Mouse (Mus musculus): ENCODE data around the gene Ptprn. TPM values are rescaled to one million over a fixed set of nuclear protein-coding genes. Genes with fewer than 3 reads are reported as not detected.
A peak's percentile ranks its signal among the peaks of the same experiment; 100 is the strongest.

Gene Ptprn
- polyA plus RNA-seq, 1 experiment = 6.2 TPM

DNA sequence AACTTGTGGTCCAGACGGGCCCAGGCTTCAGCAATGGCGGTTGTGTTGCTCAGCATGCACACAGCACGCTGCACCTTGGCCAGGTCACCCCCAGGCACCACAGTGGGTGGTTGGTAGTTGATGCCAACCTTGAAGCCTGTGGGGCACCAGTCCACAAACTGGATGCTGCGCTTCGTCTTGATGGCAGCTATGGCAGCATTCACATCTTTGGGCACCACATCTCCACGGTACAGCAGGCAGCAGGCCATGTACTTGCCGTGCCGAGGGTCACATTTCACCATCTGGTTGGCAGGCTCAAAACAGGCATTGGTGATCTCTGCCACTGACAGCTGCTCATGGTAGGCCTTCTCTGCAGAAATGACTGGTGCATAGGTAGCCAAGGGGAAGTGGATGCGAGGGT is 48.5 kb downstream of the Ptprn start:
- no peaks in the 10 kb centered on the region for H3K27me3 ChIP-seq (ENCODE audit: control insufficient read depth, insufficient read depth, low read length)
- H3K4me3 ChIP-seq (ENCODE audit: low read depth, low read length) = no peak overlapping the region
- H3K27ac ChIP-seq (ENCODE audit: insufficient read depth, low read depth, low read length) = peak overlapping the region; percentile 93; the same call in 1 of the 2 replicates
- TF ChIP-seq POLR2A (IDR thresholded peaks at IDR 0.05; ENCODE audit: low read depth, low read length) = no peak
- TF ChIP-seq CTCF (IDR thresholded peaks at IDR 0.05; ENCODE audit: extremely low read depth, insufficient read length, insufficient replicate concordance, low read depth, low read length) = no peak
- WGBS = 85% methylated on average over 9 of the region's 9 CpGs
- peaks cover 40% of the 10 kb centered on the region for H3K4me1 ChIP-seq (ENCODE audit: control insufficient read depth, insufficient read depth, insufficient read length, low read length)
- H3K36me3 ChIP-seq (ENCODE audit: control insufficient read depth, insufficient read depth, low read length) = peaks cover 42% of the 10 kb centered on the region

DNA sequence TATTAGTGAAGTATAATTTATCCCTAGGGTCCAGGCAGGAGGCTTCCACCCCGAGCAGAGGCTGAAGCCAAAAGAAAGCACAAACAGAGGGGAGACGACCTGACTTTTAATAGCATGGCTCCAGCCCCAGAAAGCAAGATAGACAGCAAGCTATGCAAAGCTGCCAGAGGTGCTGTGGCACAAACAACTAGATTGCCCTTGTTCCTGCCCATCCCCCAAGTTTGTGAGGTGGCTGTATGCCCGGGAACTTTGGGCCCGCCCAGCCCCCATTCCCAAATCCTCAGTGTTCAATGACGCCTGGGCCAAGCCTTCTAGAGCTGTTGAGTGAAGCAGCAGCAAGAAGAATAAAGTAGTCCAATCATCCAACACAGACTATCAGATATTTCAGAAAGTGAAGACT is 49.4 kb downstream of the Ptprn start:
- TF ChIP-seq CTCF (IDR thresholded peaks at IDR 0.05; ENCODE audit: extremely low read depth, insufficient read length, insufficient replicate concordance, low read depth, low read length) (no peak), POLR2A (IDR thresholded peaks at IDR 0.05; ENCODE audit: low read depth, low read length) (no peak)
- H3K4me1 ChIP-seq (ENCODE audit: control insufficient read depth, insufficient read depth, insufficient read length, low read length) = peaks cover 43% of the 10 kb centered on the region
- peak overlapping the region; percentile 93 for H3K27ac ChIP-seq (ENCODE audit: insufficient read depth, low read depth, low read length)
- H3K27me3 ChIP-seq (ENCODE audit: control insufficient read depth, insufficient read depth, low read length) = no peaks in the 10 kb centered on the region
- H3K36me3 ChIP-seq (ENCODE audit: control insufficient read depth, insufficient read depth, low read length) = peaks cover 42% of the 10 kb centered on the region
- peak overlapping the region; percentile 9 for H3K4me3 ChIP-seq (ENCODE audit: low read depth, low read length)
- 26% methylated on average over 5 of the region's 5 CpGs for WGBS

DNA sequence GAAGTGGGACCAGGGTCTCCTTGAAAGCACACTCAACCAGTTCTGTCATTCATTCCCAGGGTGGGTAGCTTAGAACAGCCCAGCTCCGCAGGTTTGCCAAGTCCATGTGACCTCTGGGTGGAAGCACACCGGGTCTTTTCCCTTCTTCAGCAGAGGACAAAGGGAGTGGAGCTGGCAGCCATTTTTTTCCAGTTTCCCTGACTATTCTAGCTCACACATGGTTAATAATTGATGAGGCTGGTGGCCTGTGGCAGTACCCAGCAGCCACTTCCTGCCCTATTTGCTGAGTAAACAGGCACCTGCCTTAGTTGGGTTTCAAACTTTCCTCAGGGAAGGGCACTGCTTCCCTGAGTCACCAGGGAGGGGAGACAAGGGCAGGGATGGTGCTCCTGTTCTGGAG is 49.9 kb downstream of the Ptprn start:
- no peak overlapping the region for H3K4me3 ChIP-seq (ENCODE audit: low read depth, low read length)
- peak overlapping the region; percentile 96 for H3K27ac ChIP-seq (ENCODE audit: insufficient read depth, low read depth, low read length)
- WGBS = 25% methylated on average over 2 of the region's 2 CpGs
- TF ChIP-seq CTCF (IDR thresholded peaks at IDR 0.05; ENCODE audit: extremely low read depth, insufficient read length, insufficient replicate concordance, low read depth, low read length) (no peak; the same call in 1 of the 2 replicates), POLR2A (IDR thresholded peaks at IDR 0.05; ENCODE audit: low read depth, low read length) (no peak)
- H3K36me3 ChIP-seq (ENCODE audit: control insufficient read depth, insufficient read depth, low read length) = peaks cover 42% of the 10 kb centered on the region
- peaks cover 39% of the 10 kb centered on the region for H3K4me1 ChIP-seq (ENCODE audit: control insufficient read depth, insufficient read depth, insufficient read length, low read length)
- no peaks in the 10 kb centered on the region for H3K27me3 ChIP-seq (ENCODE audit: control insufficient read depth, insufficient read depth, low read length)

DNA sequence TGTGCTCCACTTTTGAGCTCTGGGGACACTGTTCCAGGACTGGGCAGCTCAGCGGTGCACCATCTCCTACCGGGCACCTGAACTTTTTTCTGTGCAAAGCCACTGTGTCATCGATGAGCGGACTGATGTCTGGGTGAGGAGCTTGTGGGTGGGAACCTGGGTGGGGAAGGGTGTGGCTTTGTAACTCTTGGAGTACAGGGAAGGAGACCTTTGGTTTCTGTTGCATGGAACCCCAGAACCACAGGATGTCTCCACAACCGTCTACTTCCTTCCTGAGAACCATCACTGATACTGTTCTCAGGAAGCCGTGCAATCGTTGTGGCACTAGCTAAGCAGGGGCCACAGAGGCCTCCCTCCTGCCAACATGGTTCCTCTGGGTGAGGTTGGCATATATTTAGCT is 51.2 kb downstream of the Ptprn start:
- peaks cover 41% of the 10 kb centered on the region for H3K4me1 ChIP-seq (ENCODE audit: control insufficient read depth, insufficient read depth, insufficient read length, low read length)
- no peak for TF ChIP-seq CTCF (IDR thresholded peaks at IDR 0.05; ENCODE audit: extremely low read depth, insufficient read length, insufficient replicate concordance, low read depth, low read length)
- no peak for TF ChIP-seq POLR2A (IDR thresholded peaks at IDR 0.05; ENCODE audit: low read depth, low read length)

DNA sequence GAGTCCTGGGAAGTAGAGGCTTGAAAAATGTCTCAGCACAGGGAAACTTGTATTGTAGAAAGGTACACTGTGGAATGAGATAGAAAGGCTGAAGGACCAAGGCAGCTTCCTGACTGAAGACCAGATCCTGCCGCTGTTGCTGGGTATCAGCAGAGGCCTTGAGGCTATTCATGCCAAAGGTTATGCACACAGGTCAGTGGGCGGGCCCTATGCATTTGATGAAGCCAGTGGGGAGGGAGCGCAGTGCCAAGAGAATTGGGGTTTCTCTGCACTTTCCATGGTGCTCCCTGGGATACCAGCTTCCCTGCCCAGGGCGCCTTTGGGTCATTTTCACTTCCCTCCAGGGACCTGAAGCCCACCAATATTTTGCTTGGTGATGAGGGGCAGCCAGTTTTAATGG is 51.8 kb downstream of the Ptprn start:
- H3K27ac ChIP-seq (ENCODE audit: insufficient read depth, low read depth, low read length) = peak overlapping the region; percentile 71
- H3K4me1 ChIP-seq (ENCODE audit: control insufficient read depth, insufficient read depth, insufficient read length, low read length) = peaks cover 41% of the 10 kb centered on the region
- H3K4me3 ChIP-seq (ENCODE audit: low read depth, low read length) = peak overlapping the region; percentile 27
- WGBS = 65% methylated on average over 4 of the region's 4 CpGs
- peaks cover 42% of the 10 kb centered on the region for H3K36me3 ChIP-seq (ENCODE audit: control insufficient read depth, insufficient read depth, low read length)
- TF ChIP-seq CTCF (IDR thresholded peaks at IDR 0.05; ENCODE audit: extremely low read depth, insufficient read length, insufficient replicate concordance, low read depth, low read length) (no peak), POLR2A (IDR thresholded peaks at IDR 0.05; ENCODE audit: low read depth, low read length) (no peak)
- no peaks in the 10 kb centered on the region for H3K27me3 ChIP-seq (ENCODE audit: control insufficient read depth, insufficient read depth, low read length)

More for the DNA sequence above, 51.2 kb downstream of the Ptprn start:
- H3K27ac ChIP-seq (ENCODE audit: insufficient read depth, low read depth, low read length) = peak overlapping the region; percentile 96
- H3K4me3 ChIP-seq (ENCODE audit: low read depth, low read length) = peak overlapping the region; percentile 27
- H3K27me3 ChIP-seq (ENCODE audit: control insufficient read depth, insufficient read depth, low read length) = no peaks in the 10 kb centered on the region
- WGBS = 24% methylated on average over 7 of the region's 7 CpGs
- peaks cover 42% of the 10 kb centered on the region for H3K36me3 ChIP-seq (ENCODE audit: control insufficient read depth, insufficient read depth, low read length)

DNA sequence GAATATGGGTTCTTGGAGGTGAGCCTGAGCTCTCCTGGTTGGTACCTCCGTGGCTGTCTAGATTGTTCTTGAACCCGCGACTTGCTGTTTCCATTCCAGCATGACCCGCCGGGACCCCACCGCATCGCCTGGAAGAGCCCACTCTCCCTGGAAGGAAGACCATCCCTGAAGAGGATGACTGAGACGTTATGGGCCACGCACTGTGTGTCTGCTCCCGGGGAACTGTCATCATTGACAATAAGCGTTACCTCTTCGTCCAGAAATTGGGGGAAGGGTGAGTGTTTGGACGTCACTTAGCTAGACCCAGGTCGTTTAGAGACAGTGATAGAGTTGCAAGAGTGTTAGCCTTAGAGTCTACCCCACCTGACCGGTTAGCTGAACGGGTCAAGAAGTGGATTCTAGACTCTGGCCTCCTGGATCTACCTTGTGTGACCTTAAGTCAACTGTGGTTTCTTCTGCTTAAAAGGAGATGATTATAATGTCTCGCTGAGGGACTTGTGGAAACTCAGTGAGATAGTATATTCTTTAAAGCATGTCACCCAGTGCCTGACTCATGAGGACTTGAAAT is 53.1 kb downstream of the Ptprn start:
- no peak for TF ChIP-seq CTCF (IDR thresholded peaks at IDR 0.05; ENCODE audit: extremely low read depth, insufficient read length, insufficient replicate concordance, low read depth, low read length)
- no peak for TF ChIP-seq POLR2A (IDR thresholded peaks at IDR 0.05; ENCODE audit: low read depth, low read length)
- H3K27me3 ChIP-seq (ENCODE audit: control insufficient read depth, insufficient read depth, low read length) = no peaks in the 10 kb centered on the region
- peaks cover 36% of the 10 kb centered on the region for H3K36me3 ChIP-seq (ENCODE audit: control insufficient read depth, insufficient read depth, low read length)
- peak overlapping the region; percentile 88 for H3K4me3 ChIP-seq (ENCODE audit: low read depth, low read length)
- H3K4me1 ChIP-seq (ENCODE audit: control insufficient read depth, insufficient read depth, insufficient read length, low read length) = peaks cover 39% of the 10 kb centered on the region
- 4% methylated on average over 17 of the region's 17 CpGs for WGBS
- peak overlapping the region; percentile 49 for H3K27ac ChIP-seq (ENCODE audit: insufficient read depth, low read depth, low read length)

DNA sequence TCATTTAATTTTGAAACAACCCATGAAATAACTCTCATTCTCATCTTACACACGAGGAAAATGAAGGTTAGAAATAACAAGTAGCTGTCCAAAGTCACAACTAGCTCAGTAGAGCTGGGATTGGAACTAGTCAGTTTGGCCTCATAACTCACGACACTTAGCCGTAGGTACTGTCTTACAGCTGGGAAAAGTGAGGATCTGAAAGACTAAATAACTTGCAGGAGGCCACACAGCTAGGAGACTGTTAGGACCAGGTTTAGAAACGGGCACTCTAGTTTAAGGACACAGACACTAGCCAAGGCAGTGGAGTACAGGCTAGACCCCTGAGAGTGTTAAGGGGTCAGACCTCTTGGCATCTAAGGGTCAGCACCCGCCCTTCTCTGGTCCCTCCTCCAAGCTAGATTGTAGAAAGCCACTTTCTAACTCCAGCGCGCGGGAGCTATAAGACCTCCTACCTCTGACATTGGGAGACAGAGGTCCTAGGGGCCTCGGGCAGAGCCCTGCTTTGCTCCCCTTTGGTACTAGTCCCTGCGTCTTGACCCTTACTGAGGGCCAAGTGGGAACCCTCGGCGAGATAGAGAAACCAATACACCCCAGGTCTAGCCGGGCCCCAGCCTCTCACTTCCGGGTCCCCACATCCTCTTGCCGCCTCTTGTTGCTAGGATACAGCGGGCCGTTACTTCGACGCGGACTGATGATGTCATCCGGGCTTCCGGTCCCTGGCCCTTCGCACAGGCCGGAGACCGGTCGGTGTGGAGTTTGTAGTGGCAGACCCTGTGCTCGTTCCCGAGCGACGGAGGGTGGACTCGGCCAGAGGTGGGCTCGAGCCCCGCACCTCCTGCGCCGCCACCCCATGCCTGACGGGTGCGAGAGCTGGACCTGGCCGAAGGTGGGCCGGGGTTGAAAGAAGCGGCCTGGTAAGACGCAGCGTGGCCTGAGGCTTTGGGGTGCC is 53.9 kb downstream of the Ptprn start, which contains the start of the genes Glb1l and Stk16:
Gene Glb1l, minus strand, starts transcription at position 678 of the 952 bp plus-strand sequence.
Gene Stk16, plus strand, starts transcription at position 703 of the 952 bp plus-strand sequence.
- peaks cover 32% of the 10 kb centered on the region for H3K4me1 ChIP-seq (ENCODE audit: control insufficient read depth, insufficient read depth, insufficient read length, low read length)
- peak within 1 kb of the TSS; percentile 88 for H3K4me3 ChIP-seq (ENCODE audit: low read depth, low read length)
- TF ChIP-seq CTCF (IDR thresholded peaks at IDR 0.05; ENCODE audit: extremely low read depth, insufficient read length, insufficient replicate concordance, low read depth, low read length) (no peak), POLR2A (IDR thresholded peaks at IDR 0.05; ENCODE audit: low read depth, low read length) (peak; percentile 67)
- peaks cover 28% of the 10 kb centered on the region for H3K36me3 ChIP-seq (ENCODE audit: control insufficient read depth, insufficient read depth, low read length)
- H3K27me3 ChIP-seq (ENCODE audit: control insufficient read depth, insufficient read depth, low read length) = no peaks in the 10 kb centered on the region
- WGBS = 4% methylated on average over 42 of the region's 42 CpGs
- H3K27ac ChIP-seq (ENCODE audit: insufficient read depth, low read depth, low read length) = peak within 1 kb of the TSS; percentile 49
